Mouse (Mus musculus) forebrain, embryonic 10.5 days (tissue): Measurements from ENCODE around the gene Trim63. TPM values are rescaled to one million over a fixed set of nuclear protein-coding genes. Genes with fewer than 3 reads are reported as not detected.
"Not testable (repeated sequence)": the region's sequence is repeated elsewhere in the genome, so short reads cannot be mapped to it uniquely, and the experiment has no call there.

Experiments
- DNase-seq: peaks from one replicate; pipeline ENCODE4 v3.0.0-alpha.2; 2017; ENCODE audit warnings: low spot score; ENCODE audit errors: extremely low spot score
- H3K27ac ChIP-seq: fragments of 300-500 bp; sonication (generic); 2 replicates; pipeline ENCODE4 v1.5.1; 2016; ENCODE audit warnings: mild to moderate bottlenecking
- H3K27me3 ChIP-seq: fragments of 300-500 bp; sonication (generic); 2 replicates; pipeline ENCODE4 v1.6.1; 2016; ENCODE audit warnings: mild to moderate bottlenecking; ENCODE audit not compliant: poor library complexity, severe bottlenecking
- H3K36me3 ChIP-seq: fragments of 300-500 bp; sonication (generic); replicated peaks from 2 replicates; pipeline ENCODE4 v1.6.1; 2016; ENCODE audit warnings: mild to moderate bottlenecking, moderate library complexity
- H3K4me1 ChIP-seq: fragments of 300-500 bp; sonication (generic); 2 replicates; pipeline ENCODE4 v1.6.1; 2016
- H3K4me3 ChIP-seq: fragments of 300-500 bp; sonication (generic); 2 replicates; pipeline ENCODE4 v1.5.1; 2016; ENCODE audit warnings: mild to moderate bottlenecking, moderate library complexity
- H3K9me3 ChIP-seq: fragments of 300-500 bp; sonication (generic); 2 replicates; pipeline ENCODE4 v1.6.1; 2016; ENCODE audit warnings: mild to moderate bottlenecking, moderate library complexity
- WGBS: fragments of 180-500 bp; shearing (Covaris S2); methylation state at CpG from one replicate; pipeline ENCODE4 v1.1.7; 2016; 5-methylcytosine and 5-hydroxymethylcytosine counted together
- polyA plus RNA-seq: library from polyadenylated mRNA; unstranded; fragments of >200 nt; fragmentation: Nextera tagmentation; extraction: Ambion mirVana; gene quantifications from 2 replicates; pipeline ENCODE4 v1.2.1, GENCODE M21; 2016

Gene Trim63
- polyA plus RNA-seq, 1 experiment from 2014 or later, result 0.22 TPM

GRCm38 (mm10) chr4:134326859-134327530 is 12.1 kb downstream of the Trim63 start:
- no peaks in the 10 kb centered on the region for H3K36me3 ChIP-seq
- 0 out of 2 replicates have a peak overlapping the region, but pooled peaks have one; percentile 12 for H3K27ac ChIP-seq
- WGBS, result 64% methylated on average over 5 of the region's 5 CpGs
- H3K27me3 ChIP-seq, result no peaks in the 10 kb centered on the region
- no peak for DNase-seq
- peaks cover 13% of the 10 kb centered on the region for H3K4me1 ChIP-seq
- no peaks in the 10 kb centered on the region for H3K9me3 ChIP-seq
- H3K4me3 ChIP-seq, result no peak overlapping the region

GRCm38 (mm10) chr4:134328151-134328550 is 13.2 kb downstream of the Trim63 start:
- H3K36me3 ChIP-seq, result no peaks in the 10 kb centered on the region
- H3K4me3 ChIP-seq, result no peak overlapping the region
- WGBS, result 68% methylated on average over 8 of the region's 8 CpGs
- no peaks in the 10 kb centered on the region for H3K9me3 ChIP-seq
- no peaks in the 10 kb centered on the region for H3K27me3 ChIP-seq
- no peak for DNase-seq
- 0 out of 2 replicates have a peak overlapping the region, but pooled peaks have one; percentile 8 for H3K27ac ChIP-seq
- H3K4me1 ChIP-seq, result peaks cover 13% of the 10 kb centered on the region

GRCm38 (mm10) chr4:134328832-134329231 is 13.9 kb downstream of the Trim63 start:
- H3K9me3 ChIP-seq, result no peaks in the 10 kb centered on the region
- no peaks in the 10 kb centered on the region for H3K27me3 ChIP-seq
- no peak for DNase-seq
- H3K27ac ChIP-seq, result no peak overlapping the region
- H3K4me3 ChIP-seq, result no peak overlapping the region
- WGBS, result 92% methylated on average over 8 of the region's 8 CpGs
- peaks cover 13% of the 10 kb centered on the region for H3K4me1 ChIP-seq
- no peaks in the 10 kb centered on the region for H3K36me3 ChIP-seq

- no peak overlapping the region for H3K4me3 ChIP-seq
- WGBS, result 71% methylated on average over 5 of the region's 5 CpGs
- no peaks in the 10 kb centered on the region for H3K9me3 ChIP-seq
- peaks cover 13% of the 10 kb centered on the region for H3K4me1 ChIP-seq
- no peaks in the 10 kb centered on the region for H3K36me3 ChIP-seq
- H3K27ac ChIP-seq, result no peak overlapping the region
- no peaks in the 10 kb centered on the region for H3K27me3 ChIP-seq
- DNase-seq, result no peak
Measured at GRCm38 (mm10) chr4:134330281-134330680, 15.4 kb downstream of the Trim63 start.

- H3K27ac ChIP-seq, DNase-seq, H3K4me3 ChIP-seq, H3K36me3 ChIP-seq: not testable (repeated sequence)
- peaks cover 15% of the 10 kb centered on the region for H3K4me1 ChIP-seq
- peaks cover 12% of the 10 kb centered on the region; the same call in 1 of the 2 replicates for H3K9me3 ChIP-seq
- 79% methylated on average over 6 of the region's 6 CpGs for WGBS
- peaks cover 57% of the 10 kb centered on the region for H3K27me3 ChIP-seq
Measured at GRCm38 (mm10) chr4:134341231-134341630, 26.3 kb downstream of the Trim63 start.

- Histone ChIP-seq H3K27ac (no peak overlapping the region), H3K27me3 (peaks cover 68% of the 10 kb centered on the region)
Measured at GRCm38 (mm10) chr4:134342213-134342779, 27.4 kb downstream of the Trim63 start.

GRCm38 (mm10) chr4:134343071-134344031 is 28.4 kb downstream of the Trim63 start, which contains the start of gene Slc30a2:
Gene Slc30a2 (plus strand): TSS chr4:134343181.
- Histone ChIP-seq H3K27me3 (peaks cover 76% of the 10 kb centered on the region), H3K27ac (peak within 1 kb of the TSS; percentile 35; the same call in 1 of the 2 replicates), H3K36me3 (no peaks in the 10 kb centered on the region), H3K4me3 (peak within 1 kb of the TSS; percentile 47), H3K4me1 (peaks cover 15% of the 10 kb centered on the region), H3K9me3 (peaks cover 12% of the 10 kb centered on the region; the same call in 1 of the 2 replicates)
- WGBS, result 1% methylated on average over 61 of the region's 61 CpGs
- no peak for DNase-seq

More at GRCm38 (mm10) chr4:134342213-134342779, 27.4 kb downstream of the Trim63 start:
- Histone ChIP-seq H3K4me3 (peak overlapping the region; percentile 47; the same call in 1 of the 2 replicates), H3K9me3 (peaks cover 12% of the 10 kb centered on the region; the same call in 1 of the 2 replicates), H3K4me1 (peaks cover 15% of the 10 kb centered on the region), H3K36me3 (no peaks in the 10 kb centered on the region)
- DNase-seq, result no peak
- whole genome bisulfite sequencing, result 46% methylated on average over 11 of the region's 11 CpGs

DNA sequence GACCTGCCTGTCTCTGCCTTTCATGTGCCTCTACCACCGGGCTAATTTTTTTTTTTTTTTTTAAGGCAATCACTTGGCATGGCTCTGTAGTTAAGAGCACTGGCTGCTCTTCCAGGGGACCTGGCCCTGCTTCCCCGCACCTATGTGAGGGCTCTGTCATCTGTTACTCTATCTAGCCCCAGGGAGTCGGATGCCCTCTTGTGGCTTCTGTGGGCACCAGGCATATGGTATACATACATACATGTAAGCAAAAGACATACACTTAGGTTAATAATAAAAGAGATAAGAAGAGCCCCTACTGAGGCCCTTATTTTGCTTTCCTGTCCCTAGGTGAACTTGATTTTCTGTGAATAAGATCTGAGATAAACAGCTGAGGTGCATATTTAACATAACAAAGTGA is 29.7 kb downstream of the Trim63 start:
- H3K4me3 ChIP-seq, result no peak overlapping the region
- H3K27me3 ChIP-seq, result peaks cover 76% of the 10 kb centered on the region
- H3K4me1 ChIP-seq, result peaks cover 15% of the 10 kb centered on the region
- H3K27ac ChIP-seq, result no peak overlapping the region
- no peaks in the 10 kb centered on the region for H3K36me3 ChIP-seq
- no peak for DNase-seq
- 33% methylated on average over 3 of the region's 3 CpGs for WGBS
- H3K9me3 ChIP-seq, result peaks cover 10% of the 10 kb centered on the region; the same call in 1 of the 2 replicates

GRCm38 (mm10) chr4:134345802-134346201 is 30.9 kb downstream of the Trim63 start:
- no peaks in the 10 kb centered on the region for H3K36me3 ChIP-seq
- peaks cover 15% of the 10 kb centered on the region for H3K4me1 ChIP-seq
- no peak overlapping the region for H3K27ac ChIP-seq
- peaks cover 73% of the 10 kb centered on the region for H3K27me3 ChIP-seq
- H3K9me3 ChIP-seq, result peaks cover 10% of the 10 kb centered on the region; the same call in 1 of the 2 replicates
- no peak overlapping the region for H3K4me3 ChIP-seq
- 93% methylated on average over 15 of the region's 15 CpGs for WGBS
- no peak for DNase-seq

- DNase-seq, result no peak
- 82% methylated on average over 11 of the region's 11 CpGs for WGBS
- peaks cover 50% of the 10 kb centered on the region for H3K27me3 ChIP-seq
- no peaks in the 10 kb centered on the region for H3K9me3 ChIP-seq
- peaks cover 26% of the 10 kb centered on the region for H3K4me1 ChIP-seq
- no peak overlapping the region for H3K4me3 ChIP-seq
- H3K27ac ChIP-seq, result no peak overlapping the region
- H3K36me3 ChIP-seq, result no peaks in the 10 kb centered on the region
Measured at GRCm38 (mm10) chr4:134348078-134348477, 33.2 kb downstream of the Trim63 start.

DNA sequence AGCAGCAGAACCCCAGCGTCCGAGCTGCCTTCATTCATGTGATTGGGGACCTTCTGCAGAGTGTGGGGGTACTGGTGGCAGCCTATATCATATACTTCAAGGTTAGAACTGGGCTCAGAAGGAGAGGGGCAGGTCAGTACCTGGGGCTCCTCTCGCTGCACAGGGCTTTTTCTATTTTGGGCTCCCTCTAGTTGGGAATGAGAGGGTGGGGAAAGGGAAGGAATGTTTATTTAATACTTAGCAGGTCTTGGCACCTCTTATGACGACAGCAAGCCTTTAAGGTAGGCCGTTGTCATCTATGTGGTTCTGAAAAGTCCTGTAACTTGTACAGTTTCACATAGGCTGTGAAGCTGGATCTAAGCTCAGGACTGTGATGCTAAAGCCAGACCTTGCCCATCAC is 33.6 kb downstream of the Trim63 start:
- Histone ChIP-seq H3K36me3 (no peaks in the 10 kb centered on the region), H3K27ac (no peak overlapping the region), H3K4me3 (no peak overlapping the region), H3K4me1 (peaks cover 22% of the 10 kb centered on the region), H3K27me3 (peaks cover 46% of the 10 kb centered on the region), H3K9me3 (no peaks in the 10 kb centered on the region)
- DNase-seq, result no peak
- 86% methylated on average over 5 of the region's 5 CpGs for WGBS

GRCm38 (mm10) chr4:134349829-134350228 is 34.9 kb downstream of the Trim63 start:
- WGBS, result 90% methylated on average over 7 of the region's 7 CpGs
- Histone ChIP-seq H3K36me3 (no peaks in the 10 kb centered on the region), H3K27ac (no peak overlapping the region), H3K4me1 (peaks cover 17% of the 10 kb centered on the region), H3K9me3 (no peaks in the 10 kb centered on the region), H3K4me3 (no peak overlapping the region), H3K27me3 (peaks cover 33% of the 10 kb centered on the region)
- no peak for DNase-seq
